Mouse (Mus musculus) small intestine, adult 2 months (tissue): ENCODE results near the gene Diaph2.

ENCODE experiments used
- CTCF ChIP-seq: fragments of 200-500 bp; IDR thresholded peaks from 2 replicates; pipeline ENCODE4 v1.5.1; 2012; ENCODE audit warnings: low read depth, mild to moderate bottlenecking, control low read depth, inconsistent platforms, low read length, moderate library complexity, mixed read lengths; ENCODE audit not compliant: insufficient replicate concordance, insufficient read length; ENCODE audit errors: extremely low read depth
- POLR2A ChIP-seq: fragments of 200-500 bp; IDR thresholded peaks from 2 replicates; pipeline ENCODE4 v1.6.1; 2012; ENCODE audit warnings: low read depth, mild to moderate bottlenecking, control low read depth, inconsistent platforms, low read length, moderate library complexity

DNA sequence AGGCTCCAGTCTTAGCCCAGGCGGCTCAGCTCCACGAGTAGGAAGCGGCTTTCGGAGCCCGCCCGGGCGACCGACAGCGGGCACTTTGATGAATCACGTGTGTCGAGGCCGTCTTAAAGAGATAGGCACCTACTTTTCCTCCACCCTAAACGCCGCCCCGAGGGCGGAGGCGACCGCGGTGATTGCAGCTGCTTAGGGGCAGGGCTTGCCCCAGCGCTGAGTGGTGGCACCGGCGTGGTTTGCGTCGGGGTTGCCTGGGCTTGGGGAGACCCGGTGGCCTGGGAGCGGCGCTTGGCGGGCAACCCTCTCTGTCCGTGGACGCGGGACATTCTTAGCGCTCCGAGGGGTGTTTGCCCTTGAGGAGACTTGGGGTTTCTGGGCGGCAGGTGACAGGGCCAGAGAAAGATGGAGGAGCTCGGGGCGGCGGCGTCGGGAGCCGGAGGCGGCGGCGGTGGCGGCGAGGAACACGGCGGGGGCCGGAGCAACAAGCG lies at the start of gene Diaph2:
- TF ChIP-seq CTCF: no peak
- TF ChIP-seq POLR2A: 0 out of 2 replicates have a peak, but pooled peaks have one; percentile 22
